Mouse (Mus musculus) C2C12 (cell line): ENCODE results near the gene Dbr1. TPM values are rescaled to one million over a fixed set of nuclear protein-coding genes. Genes with fewer than 3 reads are reported as not detected.
A peak's percentile ranks its signal among the peaks of the same experiment; 100 is the strongest.

ENCODE experiments used
- H3K27me3 ChIP-seq: one replicate; pipeline ENCODE4 v1.6.1; 2011; ENCODE audit not compliant: control insufficient read depth, insufficient read depth, insufficient read length
- H3K36me3 ChIP-seq: one replicate; pipeline ENCODE4 v1.6.1; 2011; ENCODE audit not compliant: control insufficient read depth, insufficient read depth
- H3K4me3 ChIP-seq: one replicate; pipeline ENCODE4 v1.5.1; 2011; ENCODE audit warnings: mild to moderate bottlenecking, control low read depth; ENCODE audit not compliant: poor library complexity, insufficient read depth, severe bottlenecking
- H3K79me2 ChIP-seq: one replicate; pipeline ENCODE4 v1.6.1; 2011; ENCODE audit not compliant: control insufficient read depth, insufficient read depth
- H3K79me3 ChIP-seq: one replicate; pipeline ENCODE4 v1.6.1; 2011; ENCODE audit warnings: low read depth, control low read depth
- H3ac ChIP-seq: one replicate; pipeline ENCODE3; 2011; ENCODE audit warnings: low read depth; ENCODE audit not compliant: control insufficient read depth, insufficient read length
- CEBPB ChIP-seq: IDR thresholded peaks from one replicate; pipeline ENCODE4 v1.6.1; 2011; ENCODE audit warnings: low read depth, mild to moderate bottlenecking, control low read depth, moderate library complexity
- CTCF ChIP-seq: IDR thresholded peaks from one replicate; pipeline ENCODE4 v1.5.1; 2011; ENCODE audit not compliant: control insufficient read depth, insufficient read depth, insufficient read length
- FOSL1 ChIP-seq: IDR thresholded peaks from one replicate; pipeline ENCODE4 v1.8.0; 2011; ENCODE audit warnings: mild to moderate bottlenecking, low read length; ENCODE audit not compliant: poor library complexity, insufficient read depth, severe bottlenecking
- MAX ChIP-seq: IDR thresholded peaks from one replicate; pipeline ENCODE4 v1.6.1; 2011; ENCODE audit warnings: mild to moderate bottlenecking, control low read depth
- MYOD1 ChIP-seq: IDR thresholded peaks from one replicate; pipeline ENCODE4 v1.6.1; 2011; ENCODE audit warnings: low read depth; ENCODE audit not compliant: control insufficient read depth, insufficient read length
- MYOG ChIP-seq: IDR thresholded peaks from one replicate; pipeline ENCODE4 v1.6.1; 2011; ENCODE audit not compliant: control insufficient read depth, insufficient read length; ENCODE audit errors: extremely low read depth
- USF1 ChIP-seq: IDR thresholded peaks from one replicate; pipeline ENCODE4 v1.6.1; 2011; ENCODE audit warnings: low read depth, mild to moderate bottlenecking, control low read depth, moderate library complexity
- polyA plus RNA-seq: library from polyadenylated mRNA; unstranded; fragments of >200 nt; fragmentation: generic; extraction: Trizol; gene quantifications from one replicate; pipeline ENCODE4 v1.2.1, GENCODE M21; 2012; ENCODE audit warnings: missing spikeins

Dbr1 gene
- polyA plus RNA-seq, 1 experiment = 13.8 TPM

GRCm38 (mm10) chr9:99629281-99630011 is 53.8 kb downstream of the Dbr1 start, which contains the start of gene Dzip1l:
Gene Dzip1l, plus strand, starts transcription at chr9:99629496.
- TF ChIP-seq USF1 (no peak), MAX (no peak), MYOD1 (no peak), CEBPB (no peak), CTCF (no peak), MYOG (no peak), FOSL1 (no peak)
- peaks cover 57% of the 10 kb centered on the region for H3K79me2 ChIP-seq
- no peaks in the 10 kb centered on the region for H3K27me3 ChIP-seq
- H3ac ChIP-seq = peak within 1 kb of the TSS; percentile 73
- H3K4me3 ChIP-seq = peak within 1 kb of the TSS; percentile 59
- H3K36me3 ChIP-seq = peaks cover 5% of the 10 kb centered on the region
- peaks cover 39% of the 10 kb centered on the region for H3K79me3 ChIP-seq

DNA sequence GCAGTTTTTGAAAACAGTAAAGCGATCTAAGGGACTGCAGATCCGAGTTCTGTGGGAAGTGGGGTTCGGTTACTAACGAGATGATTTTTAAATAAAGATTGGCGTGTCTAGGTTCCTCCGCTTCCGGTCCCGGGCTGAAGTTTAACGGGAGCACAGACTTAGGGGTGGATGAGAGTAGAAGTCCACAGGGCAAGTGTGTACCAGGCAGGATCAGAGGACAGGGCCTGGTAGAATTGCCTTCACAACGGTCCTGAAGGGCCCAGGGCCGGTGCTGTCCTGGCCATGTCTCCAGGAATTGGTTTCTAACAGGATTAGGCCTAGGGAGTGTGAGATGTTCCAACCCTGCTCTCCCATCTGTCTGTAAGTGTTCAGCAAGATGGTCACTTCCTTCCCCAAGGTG is 54.5 kb downstream of the Dbr1 start:
- TF ChIP-seq USF1 (no peak), CEBPB (no peak), MYOD1 (no peak), MAX (no peak), MYOG (no peak), CTCF (no peak), FOSL1 (no peak)
- H3K79me2 ChIP-seq = peaks cover 63% of the 10 kb centered on the region
- H3K36me3 ChIP-seq = peaks cover 5% of the 10 kb centered on the region
- peak overlapping the region; percentile 59 for H3K4me3 ChIP-seq
- peaks cover 42% of the 10 kb centered on the region for H3K79me3 ChIP-seq
- H3K27me3 ChIP-seq = no peaks in the 10 kb centered on the region
- peak overlapping the region; percentile 73 for H3ac ChIP-seq

- Histone ChIP-seq H3K79me3 (peaks cover 44% of the 10 kb centered on the region), H3K79me2 (peaks cover 68% of the 10 kb centered on the region), H3K4me3 (peak overlapping the region; percentile 59), H3K27me3 (no peaks in the 10 kb centered on the region), H3ac (peak overlapping the region; percentile 73), H3K36me3 (peaks cover 8% of the 10 kb centered on the region)
- no peak for TF ChIP-seq MYOG
- TF ChIP-seq USF1 = no peak
- no peak for TF ChIP-seq CTCF
- TF ChIP-seq MAX = no peak
- TF ChIP-seq CEBPB = no peak
- no peak for TF ChIP-seq FOSL1
- TF ChIP-seq MYOD1 = no peak
Observed at GRCm38 (mm10) chr9:99630528-99631125, 55.0 kb downstream of the Dbr1 start.

DNA sequence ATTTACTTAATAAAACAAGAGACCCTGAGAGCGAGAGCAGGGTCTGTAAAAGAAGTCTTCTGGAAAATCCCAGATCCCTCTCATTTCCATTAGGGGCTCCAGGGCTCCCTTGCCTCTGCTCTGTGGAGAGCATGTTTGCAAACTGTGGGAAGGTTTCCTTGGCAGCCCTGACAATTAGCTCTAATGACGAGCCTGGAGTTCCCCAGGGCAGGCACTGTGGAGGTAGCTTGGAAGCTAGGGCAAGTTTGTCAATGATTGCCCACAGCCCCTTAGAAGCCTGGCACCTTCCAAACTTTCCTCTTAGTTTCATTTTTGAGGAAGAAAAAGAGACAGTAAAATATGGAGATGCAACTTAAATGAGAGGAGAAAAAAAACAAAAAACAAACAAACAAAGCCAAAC is 56.2 kb downstream of the Dbr1 start:
- no peak overlapping the region for H3K4me3 ChIP-seq
- no peak overlapping the region for H3ac ChIP-seq
- TF ChIP-seq USF1 = no peak
- H3K27me3 ChIP-seq = no peaks in the 10 kb centered on the region
- H3K79me3 ChIP-seq = peaks cover 46% of the 10 kb centered on the region
- H3K79me2 ChIP-seq = peaks cover 77% of the 10 kb centered on the region
- peaks cover 18% of the 10 kb centered on the region for H3K36me3 ChIP-seq

- no peak for TF ChIP-seq MAX
- no peak for TF ChIP-seq MYOG
- no peak for TF ChIP-seq FOSL1
- no peak for TF ChIP-seq CEBPB
- no peak for TF ChIP-seq MYOD1
- TF ChIP-seq USF1 = no peak
- no peak for TF ChIP-seq CTCF
- Histone ChIP-seq H3K27me3 (no peaks in the 10 kb centered on the region), H3K79me2 (peaks cover 77% of the 10 kb centered on the region), H3ac (no peak overlapping the region), H3K36me3 (peaks cover 22% of the 10 kb centered on the region), H3K79me3 (peaks cover 46% of the 10 kb centered on the region), H3K4me3 (no peak overlapping the region)
Observed at GRCm38 (mm10) chr9:99632264-99632663, 56.7 kb downstream of the Dbr1 start.

Other genes with a start within 250 kb of the Dbr1 start
- not detected for gene Esyt3, start 217.2 kb upstream of the Dbr1 start, polyA plus RNA-seq
- 25.1 TPM for gene Mras, start 138.4 kb upstream of the Dbr1 start, polyA plus RNA-seq
- not detected for gene Nme9, start 124.3 kb upstream of the Dbr1 start, polyA plus RNA-seq
- 7.0 TPM for gene Armc8, start 6.9 kb upstream of the Dbr1 start, polyA plus RNA-seq
- not detected for gene A4gnt, start 36.7 kb downstream of the Dbr1 start, polyA plus RNA-seq
- gene Dzip1l, start 53.7 kb downstream of the Dbr1 start, polyA plus RNA-seq = 22.1 TPM
- 0.02 TPM for gene Cldn18, start 141.5 kb downstream of the Dbr1 start, polyA plus RNA-seq